Mouse (Mus musculus) intestine, embryonic 16.5 days (tissue): ENCODE measurements at regions not wholly inside any gene's neighbourhood (a gene's known extent, or its start where the extent isn't known, plus 50 kb on each side); places are given as distances from the start of the nearest gene placed in this dataset.

ENCODE experiments used
- ATAC-seq: fragments of 200-750 bp; cut with Nextera tagmentation; 2 replicates; pipeline ENCODE4 v1.8.0; 2017; ENCODE audit warnings: moderate TSS enrichment, moderate library complexity
- H3K27ac ChIP-seq: fragments of 300-500 bp; sonication (generic); 2 replicates; pipeline ENCODE4 v1.5.1; 2014; ENCODE audit warnings: mild to moderate bottlenecking, low read length
- H3K27me3 ChIP-seq: fragments of 300-500 bp; sonication (generic); replicated peaks from 2 replicates; pipeline ENCODE4 v1.6.1; 2014; ENCODE audit warnings: low read length, control low read depth, mixed read lengths; ENCODE audit not compliant: control insufficient read depth, insufficient read depth
- H3K36me3 ChIP-seq: fragments of 300-500 bp; sonication (generic); 2 replicates; pipeline ENCODE4 v1.6.1; 2014; ENCODE audit warnings: low read length, control low read depth; ENCODE audit not compliant: control insufficient read depth, insufficient read depth
- H3K4me1 ChIP-seq: fragments of 300-500 bp; sonication (generic); 2 replicates; pipeline ENCODE4 v1.6.1; 2014; ENCODE audit warnings: low read length, control low read depth, mixed read lengths; ENCODE audit not compliant: control insufficient read depth, insufficient read depth
- H3K4me2 ChIP-seq: fragments of 300-500 bp; sonication (generic); 2 replicates; pipeline ENCODE4 v1.6.1; 2014; ENCODE audit warnings: low read depth, low read length, control low read depth
- H3K4me3 ChIP-seq: fragments of 300-500 bp; sonication (generic); 2 replicates; pipeline ENCODE4 v1.5.1; 2014; ENCODE audit warnings: mild to moderate bottlenecking, low read length
- H3K9ac ChIP-seq: fragments of 300-500 bp; sonication (generic); 2 replicates; pipeline ENCODE4 v1.6.1; 2014; ENCODE audit warnings: low read depth, low read length
- H3K9me3 ChIP-seq: fragments of 300-500 bp; sonication (generic); 2 replicates; pipeline ENCODE4 v1.6.1; 2016; ENCODE audit warnings: low read length, control low read depth; ENCODE audit not compliant: control insufficient read depth
- WGBS: fragments of 180-500 bp; shearing (Covaris S2); extraction: QIAGEN DNeasy Blood & Tissue Kit; methylation state at CpG from one replicate; pipeline ENCODE4 v1.1.7; 2014; 5-methylcytosine and 5-hydroxymethylcytosine counted together

GRCm38 (mm10) chr5:51740893-51741292 lies 173.4 kb upstream of the Ppargc1a start:
- WGBS, result 96% methylated on average over 8 of the region's 8 CpGs
- H3K4me2 ChIP-seq, result no peak overlapping the region
- no peaks in the 10 kb centered on the region for H3K9me3 ChIP-seq
- ATAC-seq, result no peak
- H3K4me3 ChIP-seq, result no peak overlapping the region
- no peaks in the 10 kb centered on the region for H3K36me3 ChIP-seq
- no peak overlapping the region for H3K9ac ChIP-seq
- H3K27ac ChIP-seq, result no peak overlapping the region
- H3K27me3 ChIP-seq, result no peaks in the 10 kb centered on the region
- H3K4me1 ChIP-seq, result no peaks in the 10 kb centered on the region

GRCm38 (mm10) chr5:51730241-51730640 lies 162.7 kb upstream of the Ppargc1a start:
- ATAC-seq, result no peak
- H3K9me3 ChIP-seq, result no peaks in the 10 kb centered on the region
- no peaks in the 10 kb centered on the region for H3K27me3 ChIP-seq
- H3K36me3 ChIP-seq, result no peaks in the 10 kb centered on the region
- no peak overlapping the region for H3K27ac ChIP-seq
- no peaks in the 10 kb centered on the region for H3K4me1 ChIP-seq
- no peak overlapping the region for H3K9ac ChIP-seq
- no peak overlapping the region for H3K4me3 ChIP-seq
- 83% methylated on average over 1 of the region's 1 CpGs for WGBS
- H3K4me2 ChIP-seq, result no peak overlapping the region

- Histone ChIP-seq H3K36me3 (no peaks in the 10 kb centered on the region), H3K9me3 (no peaks in the 10 kb centered on the region), H3K4me2 (no peak overlapping the region), H3K9ac (no peak overlapping the region), H3K4me3 (no peak overlapping the region), H3K4me1 (no peaks in the 10 kb centered on the region), H3K27ac (no peak overlapping the region), H3K27me3 (no peaks in the 10 kb centered on the region)
- no peak for ATAC-seq
- 73% methylated on average over 1 of the region's 1 CpGs for WGBS
Observed at GRCm38 (mm10) chr5:51729771-51730170, 162.2 kb upstream of the Ppargc1a start.

GRCm38 (mm10) chr5:51726762-51727161 lies 159.2 kb upstream of the Ppargc1a start:
- ATAC-seq, result no peak
- Histone ChIP-seq H3K27ac (no peak overlapping the region), H3K9ac (no peak overlapping the region), H3K4me2 (no peak overlapping the region), H3K36me3 (no peaks in the 10 kb centered on the region), H3K4me3 (no peak overlapping the region), H3K9me3 (no peaks in the 10 kb centered on the region), H3K4me1 (no peaks in the 10 kb centered on the region), H3K27me3 (no peaks in the 10 kb centered on the region)

GRCm38 (mm10) chr5:51718911-51719310 lies 151.4 kb upstream of the Ppargc1a start:
- Histone ChIP-seq H3K4me1 (no peaks in the 10 kb centered on the region), H3K4me2 (no peak overlapping the region), H3K27me3 (no peaks in the 10 kb centered on the region), H3K4me3 (no peak overlapping the region), H3K27ac (no peak overlapping the region), H3K9me3 (no peaks in the 10 kb centered on the region), H3K36me3 (no peaks in the 10 kb centered on the region), H3K9ac (no peak overlapping the region)
- 71% methylated on average over 8 of the region's 8 CpGs for WGBS
- no peak for ATAC-seq

- ATAC-seq, result no peak
- no peaks in the 10 kb centered on the region for H3K4me1 ChIP-seq
- no peaks in the 10 kb centered on the region for H3K9me3 ChIP-seq
- WGBS, result 85% methylated on average over 1 of the region's 1 CpGs
- no peak overlapping the region for H3K4me3 ChIP-seq
- no peak overlapping the region for H3K27ac ChIP-seq
- no peaks in the 10 kb centered on the region for H3K27me3 ChIP-seq
- H3K9ac ChIP-seq, result no peak overlapping the region
- H3K36me3 ChIP-seq, result no peaks in the 10 kb centered on the region
- no peak overlapping the region for H3K4me2 ChIP-seq
Observed at GRCm38 (mm10) chr5:51718451-51718850, 150.9 kb upstream of the Ppargc1a start.

- no peaks in the 10 kb centered on the region for H3K36me3 ChIP-seq
- no peak for ATAC-seq
- H3K4me1 ChIP-seq, result no peaks in the 10 kb centered on the region
- no peak overlapping the region for H3K4me3 ChIP-seq
- no peak overlapping the region for H3K4me2 ChIP-seq
- no peaks in the 10 kb centered on the region for H3K9me3 ChIP-seq
- 85% methylated on average over 8 of the region's 8 CpGs for WGBS
- H3K27me3 ChIP-seq, result no peaks in the 10 kb centered on the region
- H3K9ac ChIP-seq, result no peak overlapping the region
- no peak overlapping the region for H3K27ac ChIP-seq
Observed at GRCm38 (mm10) chr5:51711860-51712560, 144.5 kb upstream of the Ppargc1a start.

GRCm38 (mm10) chr5:51710664-51711063 lies 143.1 kb upstream of the Ppargc1a start:
- Histone ChIP-seq H3K4me1 (no peaks in the 10 kb centered on the region), H3K36me3 (no peaks in the 10 kb centered on the region), H3K4me3 (no peak overlapping the region), H3K27ac (no peak overlapping the region), H3K9me3 (no peaks in the 10 kb centered on the region), H3K9ac (no peak overlapping the region), H3K4me2 (no peak overlapping the region), H3K27me3 (no peaks in the 10 kb centered on the region)
- 68% methylated on average over 4 of the region's 4 CpGs for WGBS
- no peak for ATAC-seq

- no peak overlapping the region for H3K4me2 ChIP-seq
- 66% methylated on average over 6 of the region's 6 CpGs for WGBS
- no peak for ATAC-seq
Observed at GRCm38 (mm10) chr5:51709447-51709991, 142.0 kb upstream of the Ppargc1a start.

GRCm38 (mm10) chr5:51679884-51680283 lies 112.4 kb upstream of the Ppargc1a start:
- Histone ChIP-seq H3K36me3 (no peaks in the 10 kb centered on the region), H3K9me3 (no peaks in the 10 kb centered on the region), H3K4me3 (no peak overlapping the region), H3K27me3 (no peaks in the 10 kb centered on the region), H3K4me2 (no peak overlapping the region), H3K4me1 (no peaks in the 10 kb centered on the region), H3K9ac (no peak overlapping the region), H3K27ac (no peak overlapping the region)
- ATAC-seq, result no peak
- 89% methylated on average over 4 of the region's 4 CpGs for WGBS

More at GRCm38 (mm10) chr5:51709447-51709991, 142.0 kb upstream of the Ppargc1a start:
- H3K27me3 ChIP-seq, result no peaks in the 10 kb centered on the region
- H3K36me3 ChIP-seq, result no peaks in the 10 kb centered on the region
- H3K9ac ChIP-seq, result no peak overlapping the region
- H3K9me3 ChIP-seq, result no peaks in the 10 kb centered on the region
- H3K4me1 ChIP-seq, result no peaks in the 10 kb centered on the region
- no peak overlapping the region for H3K27ac ChIP-seq
- H3K4me3 ChIP-seq, result no peak overlapping the region
